Mouse (Mus musculus): ENCODE measurements at regions not wholly inside any gene's neighbourhood (a gene's known extent, or its start where the extent isn't known, plus 50 kb on each side); places are given as distances from the start of the nearest gene placed in this dataset.
A peak's percentile ranks its signal among the peaks of the same experiment; 100 is the strongest.
"Not testable (repeated sequence)": the region's sequence is repeated elsewhere in the genome, so short reads cannot be mapped to it uniquely, and the experiment has no call there.

DNA sequence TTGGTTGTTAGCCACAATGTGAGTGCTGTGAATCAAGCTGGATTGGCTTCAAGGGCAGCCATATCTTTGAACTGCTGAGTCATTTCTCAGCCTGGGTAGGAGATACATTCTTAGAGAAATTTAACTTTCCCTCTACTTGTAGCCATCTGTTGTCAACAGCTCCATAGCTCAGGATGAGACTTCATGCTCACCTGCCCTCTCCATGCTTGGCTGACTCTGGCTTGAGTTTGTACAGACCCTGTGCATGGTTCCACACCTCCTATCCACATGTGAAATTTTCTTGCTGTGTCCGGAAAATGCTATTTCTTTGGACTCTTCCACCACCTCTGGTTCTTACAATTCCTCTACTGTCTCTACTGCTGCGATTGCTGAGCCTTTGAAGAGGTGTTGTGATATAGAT lies 173.9 kb downstream of the Fbxo4 start:
- 90% methylated on average over 2 of the region's 2 CpGs for WGBS
- Histone ChIP-seq H3K9ac (replicated peaks; ENCODE audit: low read length) (no peak overlapping the region), H3K4me1 (ENCODE audit: insufficient read depth, low read length) (no peaks in the 10 kb centered on the region), H3K4me3 (ENCODE audit: low read length) (no peak overlapping the region), H3K27me3 (ENCODE audit: insufficient read depth, low read length) (no peaks in the 10 kb centered on the region), H3K36me3 (ENCODE audit: insufficient read depth, low read length) (no peaks in the 10 kb centered on the region), H3K27ac (no peak overlapping the region), H3K4me2 (ENCODE audit: low read depth, low read length) (no peak overlapping the region), H3K9me3 (ENCODE audit: low read length) (no peaks in the 10 kb centered on the region)
- ATAC-seq (no peak), DNase-seq (ENCODE audit: low spot score) (no peak)
- TF ChIP-seq CTCF (IDR thresholded peaks at IDR 0.05; ENCODE audit: low read depth), result no peak

DNA sequence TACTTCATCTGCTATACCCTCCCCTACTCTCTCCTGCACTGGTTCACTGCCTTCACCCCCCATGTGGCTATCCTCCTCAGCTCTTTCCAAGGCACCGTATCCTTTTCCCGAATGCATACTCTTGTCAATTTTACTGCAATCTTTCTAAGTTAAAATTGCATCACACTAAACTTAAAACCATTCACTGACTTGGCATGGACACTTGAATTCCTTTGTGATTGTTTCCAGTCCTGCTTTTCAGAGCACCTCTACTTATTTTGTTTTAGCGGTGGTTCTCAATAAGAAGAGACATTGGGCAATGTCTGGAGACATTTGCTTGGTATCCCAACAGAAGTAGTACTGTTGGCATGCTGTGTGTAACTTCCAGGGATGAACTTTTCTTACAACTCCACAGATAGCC lies 192.6 kb upstream of the Ghr start:
- Histone ChIP-seq H3K4me3 (ENCODE audit: low read length) (no peak overlapping the region), H3K27me3 (ENCODE audit: insufficient read depth, low read length) (no peaks in the 10 kb centered on the region), H3K9me3 (ENCODE audit: low read length) (no peaks in the 10 kb centered on the region), H3K27ac (no peak overlapping the region), H3K9ac (replicated peaks; ENCODE audit: low read length) (no peak overlapping the region), H3K36me3 (ENCODE audit: insufficient read depth, low read length) (no peaks in the 10 kb centered on the region), H3K4me2 (ENCODE audit: low read depth, low read length) (no peak overlapping the region), H3K4me1 (ENCODE audit: insufficient read depth, low read length) (no peaks in the 10 kb centered on the region)
- 87% methylated on average over 3 of the region's 3 CpGs for WGBS
- no peak for TF ChIP-seq CTCF (IDR thresholded peaks at IDR 0.05; ENCODE audit: low read depth)
- DNase-seq (ENCODE audit: low spot score) (no peak), ATAC-seq (no peak)

DNA sequence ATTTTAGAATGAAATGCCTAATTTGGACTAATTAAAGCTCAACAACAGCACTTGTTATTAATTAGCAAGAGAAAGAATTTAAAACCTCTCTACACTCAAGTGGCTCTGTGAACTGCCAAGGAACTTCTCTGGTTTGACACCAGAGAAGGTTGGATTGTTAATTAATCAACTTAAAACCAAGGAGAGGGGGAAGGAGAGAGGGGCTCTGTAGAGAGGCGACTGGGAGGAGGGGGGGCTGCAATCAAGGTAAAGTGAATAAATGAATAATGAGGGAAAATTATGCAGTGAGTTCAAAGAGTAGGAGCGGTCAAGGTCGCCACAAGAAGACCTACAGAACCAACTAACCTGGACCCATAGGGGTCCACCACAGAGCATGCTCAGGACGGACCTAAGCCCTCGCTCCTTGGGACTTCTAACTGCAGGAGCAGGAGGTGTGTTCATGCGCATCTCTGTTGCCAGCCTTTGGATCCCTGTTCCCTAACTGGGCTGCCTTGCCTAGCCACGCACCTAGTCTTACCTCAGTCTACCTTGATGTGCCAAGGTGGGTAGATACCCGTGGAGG lies 189.0 kb upstream of the Ghr start:
- Histone ChIP-seq H3K9ac (replicated peaks; ENCODE audit: low read length) (no peak overlapping the region), H3K4me3 (ENCODE audit: low read length) (no peak overlapping the region), H3K4me2 (ENCODE audit: low read depth, low read length) (no peak overlapping the region), H3K36me3 (ENCODE audit: insufficient read depth, low read length) (no peaks in the 10 kb centered on the region), H3K9me3 (ENCODE audit: low read length) (no peaks in the 10 kb centered on the region), H3K27me3 (ENCODE audit: insufficient read depth, low read length) (no peaks in the 10 kb centered on the region), H3K27ac (no peak overlapping the region), H3K4me1 (ENCODE audit: insufficient read depth, low read length) (no peaks in the 10 kb centered on the region)
- WGBS, result 82% methylated on average over 8 of the region's 8 CpGs
- ATAC-seq (no peak), DNase-seq (ENCODE audit: low spot score) (no peak)
- no peak for TF ChIP-seq CTCF (IDR thresholded peaks at IDR 0.05; ENCODE audit: low read depth)

DNA sequence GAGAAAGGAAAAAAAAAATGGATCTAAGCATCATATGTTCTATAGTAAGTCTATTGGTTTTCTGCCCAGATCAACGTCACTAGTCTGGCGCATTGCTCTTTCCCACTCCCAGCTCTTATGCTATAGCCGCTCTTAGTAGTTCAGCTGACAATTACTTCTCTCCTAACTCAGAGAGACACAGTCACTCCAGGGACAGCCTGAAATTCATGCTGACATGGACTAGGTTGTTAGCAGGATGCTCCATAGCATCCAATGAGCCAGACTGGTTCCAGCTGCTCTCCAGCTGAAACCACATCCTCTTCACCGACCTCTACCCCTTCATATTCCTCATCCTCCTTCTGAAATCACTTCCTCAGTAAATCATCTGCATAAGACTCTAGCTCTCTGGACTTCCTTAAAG lies 187.0 kb upstream of the Ghr start:
- H3K4me3 ChIP-seq (ENCODE audit: low read length), result no peak overlapping the region

DNA sequence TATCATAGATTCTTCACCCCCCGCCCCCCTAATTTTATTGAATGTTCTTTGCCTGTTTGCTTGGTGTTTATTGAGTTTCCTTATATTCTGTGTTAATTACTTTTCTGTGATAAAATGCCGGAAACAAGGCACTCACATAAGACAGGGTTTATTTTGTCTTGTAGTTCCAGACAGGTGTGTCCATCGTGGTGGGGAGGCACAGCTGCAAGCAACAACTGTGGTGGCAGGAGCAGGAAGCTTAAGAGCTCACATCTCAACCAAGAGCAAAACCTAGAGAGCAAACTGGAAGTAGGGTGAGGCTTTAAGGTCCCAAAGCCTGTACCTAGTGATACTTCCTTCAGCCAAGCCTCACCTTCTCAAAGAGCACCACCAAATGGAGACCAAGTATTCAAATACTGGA lies 181.4 kb upstream of the Ghr start:
- TF ChIP-seq CTCF (IDR thresholded peaks at IDR 0.05; ENCODE audit: low read depth), result no peak
- Histone ChIP-seq H3K36me3 (ENCODE audit: insufficient read depth, low read length) (no peaks in the 10 kb centered on the region), H3K4me2 (ENCODE audit: low read depth, low read length) (no peak overlapping the region), H3K4me3 (ENCODE audit: low read length) (no peak overlapping the region), H3K9ac (replicated peaks; ENCODE audit: low read length) (no peak overlapping the region), H3K27me3 (ENCODE audit: insufficient read depth, low read length) (no peaks in the 10 kb centered on the region), H3K27ac (no peak overlapping the region), H3K9me3 (ENCODE audit: low read length) (no peaks in the 10 kb centered on the region), H3K4me1 (ENCODE audit: insufficient read depth, low read length) (no peaks in the 10 kb centered on the region)
- ATAC-seq (no peak), DNase-seq (ENCODE audit: low spot score) (no peak)
- WGBS, result 89% methylated on average over 3 of the region's 3 CpGs

More for the DNA sequence above, 187.0 kb upstream of the Ghr start:
- Histone ChIP-seq H3K9me3 (ENCODE audit: low read length) (no peaks in the 10 kb centered on the region), H3K4me1 (ENCODE audit: insufficient read depth, low read length) (no peaks in the 10 kb centered on the region), H3K36me3 (ENCODE audit: insufficient read depth, low read length) (no peaks in the 10 kb centered on the region), H3K4me2 (ENCODE audit: low read depth, low read length) (no peak overlapping the region), H3K9ac (replicated peaks; ENCODE audit: low read length) (no peak overlapping the region), H3K27ac (no peak overlapping the region), H3K27me3 (ENCODE audit: insufficient read depth, low read length) (no peaks in the 10 kb centered on the region)
- no peak for ATAC-seq
- WGBS, result 90% methylated on average over 4 of the region's 4 CpGs
- TF ChIP-seq CTCF (IDR thresholded peaks at IDR 0.05; ENCODE audit: low read depth), result no peak
- no peak for DNase-seq (ENCODE audit: low spot score)

GRCm38 (mm10) chr15:3760396-3760795 lies 177.1 kb upstream of the Ghr start:
- 30% methylated on average over 3 of the region's 3 CpGs for WGBS
- H3K27me3 ChIP-seq (ENCODE audit: insufficient read depth, low read length), result no peaks in the 10 kb centered on the region
- H3K4me3 ChIP-seq (ENCODE audit: low read length), result no peak overlapping the region
- DNase-seq (ENCODE audit: low spot score) (no peak), ATAC-seq (no peak)
- H3K36me3 ChIP-seq (ENCODE audit: insufficient read depth, low read length), result no peaks in the 10 kb centered on the region
- TF ChIP-seq CTCF (IDR thresholded peaks at IDR 0.05; ENCODE audit: low read depth), result no peak
- no peak overlapping the region for H3K27ac ChIP-seq
- H3K9me3 ChIP-seq (ENCODE audit: low read length), result no peaks in the 10 kb centered on the region
- H3K4me1 ChIP-seq (ENCODE audit: insufficient read depth, low read length), result no peaks in the 10 kb centered on the region
- H3K4me2 ChIP-seq (ENCODE audit: low read depth, low read length), result no peak overlapping the region
- no peak overlapping the region for H3K9ac ChIP-seq (replicated peaks; ENCODE audit: low read length)

DNA sequence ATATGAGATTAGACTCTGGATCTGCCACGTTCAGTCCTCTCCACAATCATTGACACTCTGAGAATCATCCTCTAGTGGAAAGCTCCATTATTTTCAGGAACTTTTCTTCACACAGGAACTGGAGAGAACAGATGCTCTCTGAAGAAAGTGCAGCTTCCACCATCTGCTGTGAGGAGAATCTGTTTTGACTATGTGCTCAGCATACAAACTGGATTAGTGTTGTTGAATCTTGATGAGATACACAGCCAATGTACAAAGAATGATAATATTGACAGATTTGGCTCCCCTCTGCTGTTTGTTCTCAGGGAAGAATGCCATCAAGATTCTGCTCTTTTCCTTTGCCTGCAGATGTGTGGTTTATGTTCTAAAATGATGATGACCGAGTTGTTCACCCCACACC lies 172.3 kb upstream of the Ghr start:
- WGBS, result 55% methylated on average over 2 of the region's 2 CpGs
- Histone ChIP-seq H3K4me2 (ENCODE audit: low read depth, low read length) (no peak overlapping the region), H3K9ac (replicated peaks; ENCODE audit: low read length) (no peak overlapping the region), H3K27me3 (ENCODE audit: insufficient read depth, low read length) (no peaks in the 10 kb centered on the region), H3K36me3 (ENCODE audit: insufficient read depth, low read length) (no peaks in the 10 kb centered on the region), H3K4me1 (ENCODE audit: insufficient read depth, low read length) (no peaks in the 10 kb centered on the region), H3K4me3 (ENCODE audit: low read length) (no peak overlapping the region), H3K9me3 (ENCODE audit: low read length) (no peaks in the 10 kb centered on the region), H3K27ac (no peak overlapping the region)
- TF ChIP-seq CTCF (IDR thresholded peaks at IDR 0.05; ENCODE audit: low read depth), result no peak
- 0 out of 2 replicates have a peak, but pooled peaks have one; percentile 47 for ATAC-seq
- peak; percentile 57 for DNase-seq (ENCODE audit: low spot score)

GRCm38 (mm10) chr15:3748072-3748471 lies 164.8 kb upstream of the Ghr start:
- not testable (repeated sequence) for H3K27me3 ChIP-seq (ENCODE audit: insufficient read depth, low read length); H3K9ac ChIP-seq (replicated peaks; ENCODE audit: low read length); H3K36me3 ChIP-seq (ENCODE audit: insufficient read depth, low read length); H3K4me3 ChIP-seq (ENCODE audit: low read length); ATAC-seq; H3K27ac ChIP-seq; H3K9me3 ChIP-seq (ENCODE audit: low read length); DNase-seq (ENCODE audit: low spot score); H3K4me1 ChIP-seq (ENCODE audit: insufficient read depth, low read length); H3K4me2 ChIP-seq (ENCODE audit: low read depth, low read length)
- WGBS, result 64% methylated on average over 9 of the region's 9 CpGs

Data from hindbrain, postnatal 0 days (tissue).